Mouse (Mus musculus) neural tube, embryonic 15.5 days (tissue): ENCODE results near the gene Fosb. TPM values are rescaled to one million over a fixed set of nuclear protein-coding genes. Genes with fewer than 3 reads are reported as not detected.

Experiments
- ATAC-seq: fragments of 200-750 bp; cut with Nextera tagmentation; 2 replicates; pipeline ENCODE4 v1.8.0; 2017; ENCODE audit warnings: mild to moderate bottlenecking, moderate TSS enrichment, moderate library complexity; ENCODE audit not compliant: low FRiP score
- H3K27ac ChIP-seq: fragments of 300-500 bp; sonication (generic); replicated peaks from 2 replicates; pipeline ENCODE4 v1.5.1; 2015; ENCODE audit warnings: mild to moderate bottlenecking, inconsistent platforms
- H3K27me3 ChIP-seq: fragments of 300-500 bp; sonication (generic); replicated peaks from 2 replicates; pipeline ENCODE4 v1.6.1; 2015; ENCODE audit warnings: inconsistent platforms
- H3K36me3 ChIP-seq: fragments of 300-500 bp; sonication (generic); 2 replicates; pipeline ENCODE4 v1.6.1; 2015; ENCODE audit warnings: inconsistent platforms
- H3K4me1 ChIP-seq: fragments of 300-500 bp; sonication (generic); 2 replicates; pipeline ENCODE4 v1.6.1; 2015; ENCODE audit warnings: inconsistent platforms
- H3K4me2 ChIP-seq: fragments of 300-500 bp; sonication (generic); 2 replicates; pipeline ENCODE4 v1.6.1; 2015; ENCODE audit warnings: inconsistent platforms, mild to moderate bottlenecking, moderate library complexity
- H3K4me3 ChIP-seq: fragments of 300-500 bp; sonication (generic); replicated peaks from 2 replicates; pipeline ENCODE4 v1.5.1; 2015; ENCODE audit warnings: mild to moderate bottlenecking, inconsistent platforms
- H3K9ac ChIP-seq: fragments of 300-500 bp; sonication (generic); replicated peaks from 2 replicates; pipeline ENCODE4 v1.6.1; 2015; ENCODE audit warnings: mild to moderate bottlenecking, inconsistent platforms
- H3K9me3 ChIP-seq: fragments of 300-500 bp; sonication (generic); replicated peaks from 2 replicates; pipeline ENCODE4 v1.6.1; 2016; ENCODE audit warnings: inconsistent platforms
- WGBS: fragments of 180-500 bp; shearing (Covaris S2); methylation state at CpG from one replicate; pipeline ENCODE4 v1.1.7; 2015; ENCODE audit warnings: mixed read lengths; 5-methylcytosine and 5-hydroxymethylcytosine counted together
- polyA plus RNA-seq: library from polyadenylated mRNA; unstranded; fragments of >200 nt; fragmentation: Nextera tagmentation; extraction: Ambion mirVana; gene quantifications from 2 replicates; pipeline ENCODE4 v1.2.1, GENCODE M21; 2015

Gene Fosb
- polyA plus RNA-seq, 1 experiment from 2014 or later, result 0.09 TPM

GRCm38 (mm10) chr7:19304501-19305412 lies 5.1 kb downstream of the Fosb start:
- peak overlapping the region; percentile 20 for H3K4me3 ChIP-seq
- H3K4me2 ChIP-seq, result peak overlapping the region; percentile 52
- peaks cover 55% of the 10 kb centered on the region for H3K27me3 ChIP-seq
- no peak for ATAC-seq
- no peaks in the 10 kb centered on the region for H3K36me3 ChIP-seq
- H3K9ac ChIP-seq, result no peak overlapping the region; the same call in 1 of the 2 replicates
- no peaks in the 10 kb centered on the region for H3K9me3 ChIP-seq
- WGBS, result 2% methylated on average over 47 of the region's 48 CpGs
- H3K4me1 ChIP-seq, result peaks cover 59% of the 10 kb centered on the region
- H3K27ac ChIP-seq, result no peak overlapping the region

- peaks cover 55% of the 10 kb centered on the region for H3K27me3 ChIP-seq
- H3K4me1 ChIP-seq, result peaks cover 49% of the 10 kb centered on the region
- no peaks in the 10 kb centered on the region for H3K36me3 ChIP-seq
- no peak overlapping the region for H3K27ac ChIP-seq
- peak overlapping the region; percentile 52 for H3K4me2 ChIP-seq
- H3K9me3 ChIP-seq, result no peaks in the 10 kb centered on the region
- no peak for ATAC-seq
- H3K9ac ChIP-seq, result no peak overlapping the region
- 1% methylated on average over 16 of the region's 16 CpGs for WGBS
- H3K4me3 ChIP-seq, result peak overlapping the region; percentile 13; the same call in 1 of the 2 replicates
These were observed 6.1 kb downstream of the Fosb start for GRCm38 (mm10) chr7:19303770-19304169.

DNA sequence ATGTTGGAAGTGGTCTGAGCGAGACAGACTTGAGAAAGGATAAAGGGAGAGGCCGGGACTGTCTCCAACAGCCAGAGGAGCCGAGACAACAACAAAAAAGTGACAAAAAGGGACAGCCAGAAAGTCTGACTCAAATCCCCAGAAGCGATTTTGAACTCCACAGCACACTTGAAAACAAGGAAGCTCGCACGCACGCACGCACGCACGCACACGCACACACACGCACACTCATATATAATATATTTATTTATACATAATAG lies 6.9 kb downstream of the Fosb start:
- peaks cover 44% of the 10 kb centered on the region for H3K4me1 ChIP-seq
- no peak overlapping the region for H3K9ac ChIP-seq
- H3K9me3 ChIP-seq, result no peaks in the 10 kb centered on the region
- no peak overlapping the region for H3K27ac ChIP-seq
- H3K4me2 ChIP-seq, result no peak overlapping the region
- WGBS, result 74% methylated on average over 12 of the region's 12 CpGs
- peaks cover 55% of the 10 kb centered on the region for H3K27me3 ChIP-seq
- no peaks in the 10 kb centered on the region for H3K36me3 ChIP-seq
- no peak overlapping the region for H3K4me3 ChIP-seq
- no peak for ATAC-seq

- Histone ChIP-seq H3K27me3 (peaks cover 55% of the 10 kb centered on the region), H3K4me1 (peaks cover 39% of the 10 kb centered on the region), H3K9ac (peak overlapping the region; percentile 36; the same call in 1 of the 2 replicates), H3K4me2 (peak overlapping the region; percentile 69), H3K36me3 (no peaks in the 10 kb centered on the region), H3K9me3 (no peaks in the 10 kb centered on the region), H3K4me3 (peak overlapping the region; percentile 53), H3K27ac (no peak overlapping the region)
- no peak for ATAC-seq
- WGBS, result 50% methylated on average over 13 of the region's 13 CpGs
These were observed 7.4 kb downstream of the Fosb start for GRCm38 (mm10) chr7:19302264-19303045.

GRCm38 (mm10) chr7:19301461-19302263 lies 8.2 kb downstream of the Fosb start:
- H3K4me1 ChIP-seq, result peaks cover 39% of the 10 kb centered on the region
- WGBS, result 7% methylated on average over 16 of the region's 16 CpGs
- ATAC-seq, result no peak
- H3K36me3 ChIP-seq, result no peaks in the 10 kb centered on the region
- H3K4me2 ChIP-seq, result peak overlapping the region; percentile 69
- peak overlapping the region; percentile 36 for H3K9ac ChIP-seq
- H3K9me3 ChIP-seq, result no peaks in the 10 kb centered on the region
- H3K4me3 ChIP-seq, result peak overlapping the region; percentile 53
- no peak overlapping the region for H3K27ac ChIP-seq
- peaks cover 48% of the 10 kb centered on the region for H3K27me3 ChIP-seq

DNA sequence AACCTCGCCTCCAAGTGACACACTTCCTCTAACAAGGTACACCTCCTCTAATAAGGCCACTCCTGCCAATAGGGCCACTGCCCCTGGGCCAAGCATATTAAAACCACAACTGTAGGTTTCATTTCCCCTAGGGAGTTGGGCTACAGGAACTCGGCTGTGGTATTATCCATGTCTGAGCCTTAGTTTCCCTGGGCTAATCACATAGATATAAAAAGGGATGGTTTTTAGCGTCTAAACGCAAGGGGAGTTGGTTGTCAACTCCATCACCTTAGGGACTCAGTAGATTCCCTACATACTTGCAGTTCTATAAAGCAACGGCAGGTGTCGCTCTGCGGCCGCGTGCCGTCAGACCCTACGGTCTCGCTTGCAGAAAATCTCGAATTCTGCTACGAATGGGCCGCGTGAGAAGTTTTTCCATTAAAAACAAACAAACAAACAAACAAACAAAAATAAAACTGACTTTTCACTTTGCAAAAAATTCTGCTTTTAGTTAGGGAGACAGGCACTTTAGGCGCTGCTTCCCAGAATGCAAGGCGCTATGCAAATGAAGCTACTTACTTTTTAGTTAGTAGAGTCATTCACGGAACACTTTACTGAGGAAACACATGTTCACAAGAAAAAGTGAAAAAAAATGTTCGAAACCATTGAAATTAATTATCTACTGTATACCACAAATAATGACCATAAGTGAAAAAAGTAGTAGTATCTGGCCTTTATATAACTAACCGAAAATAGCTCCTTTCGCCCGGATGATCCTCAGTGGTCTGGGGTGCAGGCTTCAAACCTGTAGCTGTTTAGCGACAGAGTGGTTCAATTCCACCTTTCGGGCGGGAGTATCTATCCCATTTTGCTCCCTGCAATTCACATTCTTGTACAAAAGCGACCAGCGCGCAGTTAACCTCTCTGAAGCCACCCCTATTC lies 9.1 kb downstream of the Fosb start:
- H3K4me1 ChIP-seq, result peaks cover 39% of the 10 kb centered on the region
- H3K4me2 ChIP-seq, result peak overlapping the region; percentile 69
- no peaks in the 10 kb centered on the region for H3K36me3 ChIP-seq
- peak overlapping the region; percentile 42 for H3K9ac ChIP-seq
- H3K27ac ChIP-seq, result no peak overlapping the region
- WGBS, result under 1% methylated on average over 29 of the region's 29 CpGs
- H3K9me3 ChIP-seq, result no peaks in the 10 kb centered on the region
- peak overlapping the region; percentile 53 for H3K4me3 ChIP-seq
- peak; percentile 90 for ATAC-seq
- peaks cover 39% of the 10 kb centered on the region for H3K27me3 ChIP-seq

DNA sequence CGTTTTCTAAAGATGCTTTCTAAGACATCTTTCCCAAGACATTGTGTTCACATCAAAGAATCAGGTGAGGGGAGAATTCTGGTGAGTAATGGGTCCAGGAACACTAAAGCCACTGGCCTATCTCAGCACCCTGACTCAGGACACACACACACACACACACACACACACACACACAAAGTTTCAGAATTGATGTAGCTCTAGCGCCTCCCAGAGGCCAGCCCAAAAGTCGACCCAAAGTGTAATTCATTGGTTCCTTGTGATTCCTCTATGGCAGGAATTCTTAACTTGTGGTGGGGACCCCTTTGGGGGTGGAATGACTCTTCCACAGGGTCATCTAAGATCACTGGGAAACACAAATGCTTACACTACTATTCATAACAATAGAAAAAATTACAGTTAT lies 10.7 kb downstream of the Fosb start:
- Histone ChIP-seq H3K9ac (no peak overlapping the region), H3K9me3 (no peaks in the 10 kb centered on the region), H3K27ac (no peak overlapping the region), H3K36me3 (peaks cover 7% of the 10 kb centered on the region; the same call in 1 of the 2 replicates), H3K4me2 (no peak overlapping the region), H3K4me1 (peaks cover 29% of the 10 kb centered on the region), H3K4me3 (no peak overlapping the region), H3K27me3 (peaks cover 24% of the 10 kb centered on the region)
- WGBS, result 19% methylated on average over 3 of the region's 3 CpGs
- ATAC-seq, result no peak

DNA sequence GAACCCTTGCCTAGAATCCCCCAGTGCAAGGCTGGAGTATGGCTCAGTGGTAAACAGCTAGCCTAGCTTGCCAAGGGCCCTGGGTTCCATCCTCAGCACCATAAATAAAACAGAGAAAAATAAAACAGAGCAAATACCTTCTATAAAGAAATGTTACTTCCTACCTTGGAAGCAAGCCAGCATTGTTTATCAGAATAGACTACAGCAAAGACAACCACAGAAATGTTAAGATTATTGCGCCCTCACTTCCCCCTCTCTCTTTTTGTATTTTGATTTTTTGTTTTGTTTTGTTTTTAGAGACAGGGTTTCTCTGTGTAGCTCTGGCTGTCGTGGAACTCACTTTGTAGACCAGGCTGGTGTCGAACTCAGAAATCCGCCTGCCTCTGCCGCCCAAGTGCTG lies 12.1 kb downstream of the Fosb start:
- 93% methylated on average over 5 of the region's 5 CpGs for WGBS
- no peak for ATAC-seq
- no peak overlapping the region for H3K9ac ChIP-seq
- peaks cover 20% of the 10 kb centered on the region for H3K36me3 ChIP-seq
- H3K4me2 ChIP-seq, result no peak overlapping the region
- no peak overlapping the region for H3K27ac ChIP-seq
- no peak overlapping the region for H3K4me3 ChIP-seq
- peaks cover 21% of the 10 kb centered on the region for H3K4me1 ChIP-seq
- peaks cover 10% of the 10 kb centered on the region for H3K27me3 ChIP-seq
- no peaks in the 10 kb centered on the region for H3K9me3 ChIP-seq

- H3K9me3 ChIP-seq, result no peaks in the 10 kb centered on the region
- H3K27ac ChIP-seq, result no peak overlapping the region
- peaks cover 3% of the 10 kb centered on the region for H3K27me3 ChIP-seq
- ATAC-seq, result no peak
- peaks cover 16% of the 10 kb centered on the region for H3K4me1 ChIP-seq
- H3K4me3 ChIP-seq, result no peak overlapping the region
- WGBS, result 88% methylated on average over 6 of the region's 6 CpGs
- H3K4me2 ChIP-seq, result no peak overlapping the region
- no peak overlapping the region for H3K9ac ChIP-seq
- peaks cover 20% of the 10 kb centered on the region for H3K36me3 ChIP-seq
These were observed 12.8 kb downstream of the Fosb start for GRCm38 (mm10) chr7:19297034-19297433.

GRCm38 (mm10) chr7:19295503-19296185 lies 14.2 kb downstream of the Fosb start:
- Histone ChIP-seq H3K27me3 (no peaks in the 10 kb centered on the region), H3K36me3 (peaks cover 20% of the 10 kb centered on the region), H3K27ac (peak overlapping the region; percentile 37; the same call in 1 of the 2 replicates), H3K4me3 (no peak overlapping the region; the same call in 1 of the 2 replicates), H3K4me2 (peak overlapping the region; percentile 52), H3K9me3 (no peaks in the 10 kb centered on the region), H3K4me1 (peaks cover 16% of the 10 kb centered on the region), H3K9ac (no peak overlapping the region)
- peak; percentile 60 for ATAC-seq
- WGBS, result 14% methylated on average over 21 of the region's 22 CpGs
